Mouse (Mus musculus): Measurements from ENCODE around the gene Tex33. TPM values are rescaled to one million over a fixed set of nuclear protein-coding genes. Genes with fewer than 3 reads are reported as not detected.
"Not testable (repeated sequence)": the region's sequence is repeated elsewhere in the genome, so short reads cannot be mapped to it uniquely, and the experiment has no call there.

Gene Tex33
- total RNA-seq, 2 experiments from 2014 or later, result not detected

DNA sequence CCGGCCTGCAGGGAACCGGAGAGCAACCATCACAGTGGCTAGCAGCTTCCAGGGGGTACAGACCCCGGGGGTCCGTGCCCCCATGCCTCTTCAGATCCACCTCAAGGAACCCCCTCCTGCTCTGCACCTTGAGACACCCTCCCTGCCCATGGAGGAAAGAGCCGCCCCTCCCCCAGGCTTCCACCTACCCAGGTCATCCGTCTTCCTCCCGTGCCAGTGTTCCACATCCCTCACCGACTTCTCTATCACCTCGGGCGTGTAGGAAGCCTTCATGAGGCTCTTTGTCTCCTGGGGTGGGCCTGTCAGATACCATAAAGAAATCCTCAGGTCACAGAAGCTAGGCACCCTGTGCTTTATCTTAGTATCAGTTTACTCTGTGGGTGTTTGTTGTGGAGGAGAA lies 17.2 kb downstream of the Tex33 start:
- no peak for DNase-seq (ENCODE audit: low spot score in 2 of 2)

- no peak for DNase-seq (ENCODE audit: low spot score in 2 of 2)
Measured at GRCm38 (mm10) chr15:78377859-78378258, 17.9 kb downstream of the Tex33 start.

- peak in 1 of 2 experiments; percentile 50 for DNase-seq (ENCODE audit: low spot score in 2 of 2)
Measured at GRCm38 (mm10) chr15:78374204-78374603, 21.5 kb downstream of the Tex33 start.

- DNase-seq (ENCODE audit: low spot score in 2 of 2), result no peak
Measured at GRCm38 (mm10) chr15:78372796-78373195, 22.9 kb downstream of the Tex33 start.

DNA sequence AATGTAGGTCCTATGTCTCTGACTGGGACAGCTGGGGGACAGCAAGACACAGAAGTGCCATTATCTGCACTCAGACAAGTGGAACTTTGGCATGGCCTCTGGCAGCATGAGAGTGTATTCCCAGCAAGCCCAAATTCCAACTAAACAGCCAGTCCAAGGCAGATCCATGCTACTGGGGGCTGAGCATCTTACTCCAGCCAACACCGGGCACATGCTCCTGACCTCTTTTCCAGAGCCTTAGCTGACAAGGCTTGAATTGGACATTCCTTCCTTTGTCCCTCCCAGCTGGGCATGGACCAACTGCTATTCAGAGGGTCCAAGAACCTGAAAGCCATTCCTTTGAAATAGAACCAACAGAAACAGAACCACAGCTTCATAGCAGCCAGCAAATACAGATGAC lies 26.1 kb downstream of the Tex33 start:
- DNase-seq (ENCODE audit: low spot score in 2 of 2), result no peak

DNA sequence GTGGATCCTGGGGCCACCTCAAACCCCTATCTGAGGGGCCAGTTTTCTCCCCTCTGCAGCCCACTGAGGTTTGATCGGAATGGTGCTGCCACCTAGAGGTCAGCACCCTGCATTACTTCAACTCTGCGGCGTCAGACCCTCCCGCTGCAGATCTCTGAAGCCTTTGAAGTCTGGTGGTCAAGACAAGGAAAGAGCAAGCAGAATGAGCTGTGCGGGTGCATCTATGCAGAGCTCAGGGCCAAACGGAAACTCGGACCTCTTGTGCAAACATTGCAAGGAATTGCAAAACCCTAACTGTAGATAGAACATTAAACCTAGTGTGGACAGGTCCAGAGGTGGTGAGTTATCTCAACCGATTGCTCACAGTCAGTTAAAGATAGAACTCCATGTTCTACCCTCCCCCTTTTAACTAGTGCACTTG lies 26.8 kb downstream of the Tex33 start:
- DNase-seq (ENCODE audit: low spot score in 2 of 2), result peak; percentile 23 to 48

DNA sequence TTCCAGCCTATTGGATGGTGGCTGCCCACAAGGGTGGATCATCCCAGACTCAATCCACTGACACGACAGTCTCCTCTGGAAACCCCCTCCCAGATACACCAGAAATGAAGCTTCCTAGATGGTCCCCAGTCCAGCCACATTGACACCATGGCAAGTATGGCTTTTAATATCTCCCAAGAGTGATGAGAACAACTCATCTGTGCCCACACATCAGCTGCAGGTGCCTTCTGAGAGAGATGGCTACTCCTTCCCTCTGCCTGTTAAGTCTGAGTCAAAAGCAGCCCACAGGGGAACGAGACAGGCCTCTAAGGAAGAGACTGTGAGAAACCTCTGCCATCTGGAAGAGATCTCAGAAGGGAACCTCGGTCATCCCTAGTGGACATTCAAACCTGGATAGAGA lies 27.9 kb downstream of the Tex33 start:
- no peak for DNase-seq (ENCODE audit: low spot score in 2 of 2)

DNA sequence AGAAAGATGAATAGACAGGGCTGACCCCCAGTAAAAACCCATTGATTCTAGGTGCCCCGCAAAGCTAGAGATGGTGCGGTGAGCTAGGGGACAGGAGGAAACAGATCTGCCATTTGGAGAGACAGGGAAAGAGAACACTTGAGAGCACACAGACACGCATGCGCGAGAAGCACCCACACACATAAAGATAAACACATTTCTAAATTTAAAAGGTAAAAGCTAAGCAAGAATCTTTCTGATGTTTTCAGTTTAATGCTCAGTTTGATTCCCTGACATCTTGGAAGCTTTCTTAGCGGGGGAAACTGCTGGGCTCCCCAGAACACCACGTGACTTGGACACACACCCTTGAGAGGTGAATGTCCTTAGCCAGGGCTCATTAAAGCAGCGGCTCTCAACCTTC lies 28.8 kb downstream of the Tex33 start:
- DNase-seq (ENCODE audit: low spot score in 2 of 2), result peak in 1 of 2 experiments; percentile 52

DNA sequence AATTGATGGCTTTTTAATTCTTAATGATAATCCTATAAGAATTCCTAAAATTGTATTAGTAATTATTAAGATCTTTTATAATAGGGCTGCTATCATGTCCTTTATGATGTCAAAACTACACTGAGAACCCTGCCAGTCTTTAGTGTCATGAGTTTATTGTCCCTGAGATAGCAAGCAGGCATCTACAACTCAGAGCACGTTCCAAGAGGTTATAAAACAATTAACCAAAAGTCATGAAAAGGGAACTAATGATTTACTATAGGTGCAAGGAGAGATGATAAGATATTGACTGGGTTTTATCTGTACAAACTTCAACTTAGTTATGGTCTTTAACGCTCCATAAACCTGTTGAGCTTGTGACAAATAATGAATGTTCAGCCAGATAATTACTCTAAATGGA lies 29.8 kb downstream of the Tex33 start:
- DNase-seq (ENCODE audit: low spot score in 2 of 2), result no peak

GRCm38 (mm10) chr15:78355548-78355947 lies 40.2 kb downstream of the Tex33 start:
- no peak for DNase-seq (ENCODE audit: low spot score in 2 of 2)

- DNase-seq (ENCODE audit: low spot score in 2 of 2), result peak; percentile 52 to 69
Measured at GRCm38 (mm10) chr15:78354958-78355357, 40.8 kb downstream of the Tex33 start.

- DNase-seq (ENCODE audit: low spot score in 2 of 2), result no peak
Measured at GRCm38 (mm10) chr15:78351586-78352165, 44.0 kb downstream of the Tex33 start.

- no peak for DNase-seq (ENCODE audit: low spot score in 2 of 2)
Measured at GRCm38 (mm10) chr15:78344567-78344966, 51.1 kb downstream of the Tex33 start.

GRCm38 (mm10) chr15:78343683-78344082 lies 52.0 kb downstream of the Tex33 start:
- DNase-seq (ENCODE audit: low spot score in 2 of 2), result no peak

DNA sequence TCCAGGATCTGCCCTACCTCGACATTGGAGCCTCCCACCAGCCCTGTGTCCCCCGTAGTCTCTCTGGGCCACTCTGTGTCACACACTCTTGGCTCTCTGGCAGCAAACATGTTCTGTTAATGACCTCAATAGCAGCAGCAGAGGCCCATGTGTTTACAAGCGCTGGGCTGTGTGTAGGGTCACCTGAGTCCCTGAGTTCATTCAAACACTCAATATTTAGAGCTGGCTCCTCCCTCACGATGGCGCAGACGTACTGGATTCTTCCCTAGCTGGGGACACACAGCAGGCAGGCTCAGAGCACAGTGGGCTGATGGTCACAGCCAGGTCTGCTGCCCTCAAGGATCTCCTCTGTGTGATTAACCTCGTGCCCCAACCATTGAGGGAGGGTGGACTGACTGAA lies 54.8 kb downstream of the Tex33 start:
- DNase-seq (ENCODE audit: low spot score in 2 of 2), result not testable (repeated sequence)

GRCm38 (mm10) chr15:78339627-78340423 lies 55.9 kb downstream of the Tex33 start:
- peak; percentile 62 to 66 for DNase-seq (ENCODE audit: low spot score in 2 of 2)

GRCm38 (mm10) chr15:78334380-78334779 lies 61.3 kb downstream of the Tex33 start:
- no peak for DNase-seq (ENCODE audit: low spot score in 2 of 2)

DNA sequence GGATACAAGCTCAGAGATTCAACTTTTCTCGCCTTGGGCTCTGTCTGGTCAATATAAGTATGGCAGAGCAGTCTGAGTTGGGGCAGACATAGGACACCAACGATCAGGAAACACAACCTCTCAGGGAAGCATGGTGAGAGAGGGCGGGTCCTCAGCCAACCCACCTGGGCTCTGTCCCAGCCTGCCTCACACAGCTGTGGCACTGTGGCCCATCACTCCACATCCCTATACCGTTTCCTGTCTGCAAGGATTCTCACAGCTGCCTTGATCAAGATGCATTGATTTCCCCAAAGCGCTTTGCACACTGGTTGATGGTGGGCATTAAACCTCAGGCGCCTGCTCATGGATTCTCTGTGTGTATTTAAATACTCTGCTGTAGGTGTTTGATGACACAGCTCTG lies 62.7 kb downstream of the Tex33 start:
- DNase-seq (ENCODE audit: low spot score in 2 of 2), result no peak

DNA sequence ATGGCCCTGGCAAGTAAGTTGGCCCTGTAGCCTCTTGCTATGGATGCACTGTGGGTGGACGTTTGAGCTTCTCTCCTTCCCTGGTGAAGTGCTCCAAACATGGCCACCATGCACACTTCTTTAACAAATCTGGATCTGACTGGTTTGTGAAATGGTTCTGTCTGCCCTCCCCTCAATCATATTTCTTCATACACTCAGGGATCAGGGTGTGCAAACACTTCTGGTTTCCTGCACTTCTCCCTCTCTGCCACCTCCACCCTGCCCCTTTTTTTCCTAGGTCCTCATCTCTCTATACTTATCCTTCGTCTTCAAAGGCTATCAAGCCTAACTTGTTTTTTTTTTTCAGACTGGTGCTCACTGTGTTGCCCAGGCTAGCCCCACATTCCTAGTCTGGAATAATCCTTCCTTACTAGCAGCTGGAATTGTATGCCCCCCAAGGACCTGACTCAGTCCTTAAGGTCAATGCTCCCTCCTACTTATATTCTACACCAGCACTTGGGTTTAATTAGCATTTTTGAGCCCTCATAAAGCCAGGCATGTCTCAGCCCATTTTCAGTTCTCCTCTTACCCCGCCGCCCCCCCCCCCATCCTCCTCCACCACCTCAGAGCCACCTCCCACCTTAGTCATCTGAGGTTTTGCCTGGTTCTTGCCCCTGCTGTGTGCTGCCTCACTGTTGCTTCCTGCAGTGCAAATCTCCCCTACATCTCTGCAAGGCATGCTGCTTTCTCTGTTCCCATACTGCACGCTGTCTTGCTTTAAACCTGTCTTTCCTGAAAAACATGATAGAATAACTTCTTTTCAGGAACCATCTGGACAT lies 64.0 kb downstream of the Tex33 start:
- no peak for DNase-seq (ENCODE audit: low spot score in 2 of 2)

DNA sequence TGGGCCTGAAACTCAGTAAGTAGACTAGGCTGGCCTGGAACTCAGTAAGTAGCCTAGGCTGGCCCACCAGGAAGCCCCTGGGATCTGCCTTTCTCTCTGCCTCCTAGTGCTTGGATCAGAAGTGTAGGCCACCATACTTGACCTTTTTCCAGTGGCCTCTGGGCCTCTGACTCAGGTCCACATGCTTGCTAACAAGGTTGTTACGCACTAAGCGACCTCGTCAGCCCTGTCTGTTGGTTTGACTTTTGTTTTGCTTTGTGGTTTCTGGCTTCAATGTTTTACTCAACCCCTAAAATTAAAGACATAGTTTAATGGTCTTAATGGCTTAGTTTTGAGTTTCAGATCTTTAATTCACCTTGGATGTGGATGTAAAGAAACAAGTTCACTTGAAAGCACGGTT lies 65.0 kb downstream of the Tex33 start:
- DNase-seq (ENCODE audit: low spot score in 2 of 2), result no peak

- not testable (repeated sequence) for DNase-seq (ENCODE audit: low spot score in 2 of 2)
Measured at GRCm38 (mm10) chr15:78329972-78330371, 65.7 kb downstream of the Tex33 start.

DNA sequence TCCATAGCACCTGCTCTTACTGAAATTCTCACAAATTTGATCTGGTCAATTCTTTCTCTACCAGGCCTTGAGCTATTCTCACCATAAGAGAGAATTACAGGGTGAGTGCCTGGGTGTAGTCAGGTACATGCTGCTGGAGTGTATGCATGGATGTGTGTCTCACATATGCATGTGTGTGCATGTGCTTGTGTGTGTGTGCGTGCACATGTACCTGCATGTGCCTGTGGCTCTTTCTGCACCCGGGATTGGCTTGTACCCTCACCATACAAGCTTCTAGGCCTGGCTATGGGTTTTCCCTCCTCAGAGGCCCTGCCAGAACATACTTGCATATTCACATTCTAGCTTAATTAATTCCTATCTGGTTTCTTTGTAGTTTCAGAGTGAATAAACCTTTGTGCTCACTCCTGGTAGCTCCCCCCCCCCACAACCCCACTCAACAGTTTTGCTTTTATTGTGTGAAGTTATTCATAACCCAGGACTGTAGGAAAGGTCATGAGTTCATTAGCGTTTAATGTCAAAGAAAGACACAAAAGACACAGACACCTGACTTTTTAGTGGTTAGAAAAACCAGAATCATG lies 67.1 kb downstream of the Tex33 start:
- DNase-seq (ENCODE audit: low spot score in 2 of 2), result no peak

Measured in left cerebral cortex, adult 18-20 months (tissue).